Mouse (Mus musculus) heart, embryonic 14.5 days (tissue): ENCODE measurements around the gene Pnpla8. TPM values are rescaled to one million over a fixed set of nuclear protein-coding genes. Genes with fewer than 3 reads are reported as not detected.

Experiments
- ATAC-seq: fragments of 200-750 bp; cut with Nextera tagmentation; 2 replicates; pipeline ENCODE4 v1.8.0; 2017; ENCODE audit warnings: low read depth, moderate TSS enrichment; ENCODE audit not compliant: insufficient number of reproducible peaks, insufficient read depth, low FRiP score
- H3K27ac ChIP-seq, 2 experiments: fragments of 200-500 bp in 1 of 2; fragments of 300-500 bp in 1 of 2; sonication (generic) in 1 of 2; replicated peaks in 1 of 2; 2 replicates each; pipeline ENCODE4 v1.5.1; 2012 to 2014; ENCODE audit warnings: low read depth in 2 of 2, low read length in 2 of 2, control low read depth in 1 of 2, mild to moderate bottlenecking in 1 of 2, mixed read lengths in 1 of 2; ENCODE audit not compliant: control insufficient read depth in 1 of 2, insufficient read depth in 1 of 2
- H3K27me3 ChIP-seq: fragments of 300-500 bp; sonication (generic); 2 replicates; pipeline ENCODE4 v1.6.1; 2014; ENCODE audit warnings: mild to moderate bottlenecking, low read length, control low read depth; ENCODE audit not compliant: control insufficient read depth, insufficient read depth
- H3K36me3 ChIP-seq: fragments of 300-500 bp; sonication (generic); 2 replicates; pipeline ENCODE4 v1.6.1; 2014; ENCODE audit warnings: mild to moderate bottlenecking, control low read depth, low read length, mixed read lengths; ENCODE audit not compliant: control insufficient read depth, insufficient read depth
- H3K4me1 ChIP-seq, 2 experiments: fragments of 200-500 bp in 1 of 2; fragments of 300-500 bp in 1 of 2; sonication (generic) in 1 of 2; 2 replicates each; pipeline ENCODE4 v1.6.1; 2012 to 2014; ENCODE audit warnings: low read length in 2 of 2, control low read depth in 1 of 2, mixed read lengths in 1 of 2; ENCODE audit not compliant: control insufficient read depth in 2 of 2, insufficient read depth in 2 of 2
- H3K4me2 ChIP-seq: fragments of 300-500 bp; sonication (generic); 2 replicates; pipeline ENCODE4 v1.6.1; 2014; ENCODE audit warnings: mild to moderate bottlenecking, low read length
- H3K4me3 ChIP-seq, 2 experiments: fragments of 200-500 bp in 1 of 2; fragments of 300-500 bp in 1 of 2; sonication (generic) in 1 of 2; 2 replicates each; pipeline ENCODE4 v1.5.1; 2012 to 2014; ENCODE audit warnings: low read length in 2 of 2, mild to moderate bottlenecking in 2 of 2, control low read depth in 1 of 2, low read depth in 1 of 2, moderate library complexity in 1 of 2; ENCODE audit not compliant: control insufficient read depth in 1 of 2, insufficient read depth in 1 of 2
- H3K9ac ChIP-seq: fragments of 300-500 bp; sonication (generic); 2 replicates; pipeline ENCODE4 v1.6.1; 2014; ENCODE audit warnings: mild to moderate bottlenecking, low read length
- H3K9me3 ChIP-seq: fragments of 300-500 bp; sonication (generic); 2 replicates; pipeline ENCODE4 v1.6.1; 2016; ENCODE audit warnings: low read length, control low read depth; ENCODE audit not compliant: control insufficient read depth
- WGBS: fragments of 180-500 bp; shearing (Covaris S2); extraction: QIAGEN DNeasy Blood & Tissue Kit; methylation state at CpG from one replicate; pipeline ENCODE4 v1.1.7; 2014; 5-methylcytosine and 5-hydroxymethylcytosine counted together
- polyA plus RNA-seq: library from polyadenylated mRNA; unstranded; fragments of >200 nt; fragmentation: Nextera tagmentation; extraction: Ambion mirVana; gene quantifications from 2 replicates; pipeline ENCODE4 v1.2.1, GENCODE M21; 2014

Gene Pnpla8
- polyA plus RNA-seq, 1 experiment from 2014 or later, result 73.8 TPM

GRCm38 (mm10) chr12:44245739-44246138 lies 24.6 kb downstream of the Pnpla8 start:
- Histone ChIP-seq H3K9ac (no peak overlapping the region), H3K36me3 (no peaks in the 10 kb centered on the region), H3K9me3 (no peaks in the 10 kb centered on the region), H3K27me3 (no peaks in the 10 kb centered on the region), H3K4me2 (no peak overlapping the region), H3K4me3 (no peak overlapping the region), H3K4me1 (no peaks in the 10 kb centered on the region), H3K27ac (no peak overlapping the region)
- no peak for ATAC-seq
- WGBS, result 86% methylated on average over 3 of the region's 3 CpGs

GRCm38 (mm10) chr12:44248309-44248977 lies 27.3 kb downstream of the Pnpla8 start:
- H3K27me3 ChIP-seq, result no peaks in the 10 kb centered on the region
- no peak overlapping the region for H3K27ac ChIP-seq
- H3K4me1 ChIP-seq, result no peaks in the 10 kb centered on the region
- 50% methylated on average over 9 of the region's 9 CpGs for WGBS
- H3K9ac ChIP-seq, result no peak overlapping the region
- H3K9me3 ChIP-seq, result no peaks in the 10 kb centered on the region
- H3K4me3 ChIP-seq, result no peak overlapping the region
- ATAC-seq, result no peak
- no peak overlapping the region for H3K4me2 ChIP-seq
- H3K36me3 ChIP-seq, result no peaks in the 10 kb centered on the region

- Histone ChIP-seq H3K36me3 (no peaks in the 10 kb centered on the region), H3K9me3 (no peaks in the 10 kb centered on the region), H3K4me3 (no peak overlapping the region), H3K9ac (no peak overlapping the region), H3K27me3 (no peaks in the 10 kb centered on the region), H3K4me2 (no peak overlapping the region), H3K4me1 (no peaks in the 10 kb centered on the region), H3K27ac (no peak overlapping the region)
- ATAC-seq, result no peak
Observed at GRCm38 (mm10) chr12:44262612-44263011, 41.4 kb downstream of the Pnpla8 start.

GRCm38 (mm10) chr12:44265651-44266050 lies 44.5 kb downstream of the Pnpla8 start:
- 0 out of 4 replicates have a peak, but pooled peaks cover 0 to 4% of the 10 kb centered on the region in 2 experiments for H3K4me1 ChIP-seq
- H3K4me2 ChIP-seq, result no peak overlapping the region
- 78% methylated on average over 3 of the region's 3 CpGs for WGBS
- H3K4me3 ChIP-seq, result no peak overlapping the region
- no peaks in the 10 kb centered on the region for H3K36me3 ChIP-seq
- H3K27me3 ChIP-seq, result no peaks in the 10 kb centered on the region
- H3K9me3 ChIP-seq, result no peaks in the 10 kb centered on the region
- no peak overlapping the region for H3K9ac ChIP-seq
- ATAC-seq, result no peak
- H3K27ac ChIP-seq, result no peak overlapping the region

GRCm38 (mm10) chr12:44267196-44267595 lies 46.0 kb downstream of the Pnpla8 start:
- no peak overlapping the region for H3K4me3 ChIP-seq
- ATAC-seq, result no peak
- no peak overlapping the region for H3K27ac ChIP-seq
- WGBS, result 84% methylated on average over 2 of the region's 2 CpGs
- no peaks in the 10 kb centered on the region for H3K36me3 ChIP-seq
- no peaks in the 10 kb centered on the region for H3K9me3 ChIP-seq
- H3K4me1 ChIP-seq, result 0 out of 4 replicates have a peak, but pooled peaks cover 0 to 4% of the 10 kb centered on the region in 2 experiments
- H3K27me3 ChIP-seq, result no peaks in the 10 kb centered on the region
- H3K9ac ChIP-seq, result no peak overlapping the region
- no peak overlapping the region for H3K4me2 ChIP-seq

- peak overlapping the region; percentile 75 to 85 for H3K4me3 ChIP-seq
- no peaks in the 10 kb centered on the region for H3K27me3 ChIP-seq
- peak overlapping the region; percentile 85 for H3K9ac ChIP-seq
- H3K27ac ChIP-seq, result peak overlapping the region; percentile 93 to 97
- H3K36me3 ChIP-seq, result no peaks in the 10 kb centered on the region
- WGBS, result under 1% methylated on average over 38 of the region's 38 CpGs
- no peaks in the 10 kb centered on the region for H3K9me3 ChIP-seq
- 0 out of 4 replicates have a peak, but pooled peaks cover 0 to 4% of the 10 kb centered on the region in 2 experiments for H3K4me1 ChIP-seq
- peak; percentile 100 for ATAC-seq
- peak overlapping the region; percentile 75 for H3K4me2 ChIP-seq
Observed at GRCm38 (mm10) chr12:44268728-44269302, 47.6 kb downstream of the Pnpla8 start.

GRCm38 (mm10) chr12:44269311-44269831 lies 48.2 kb downstream of the Pnpla8 start:
- peak overlapping the region; percentile 75 to 85 for H3K4me3 ChIP-seq
- H3K9me3 ChIP-seq, result no peaks in the 10 kb centered on the region
- no peaks in the 10 kb centered on the region for H3K36me3 ChIP-seq
- H3K9ac ChIP-seq, result peak overlapping the region; percentile 85
- ATAC-seq, result peak; percentile 92
- no peaks in the 10 kb centered on the region for H3K27me3 ChIP-seq
- H3K27ac ChIP-seq, result peak overlapping the region; percentile 93 to 97
- H3K4me1 ChIP-seq, result 0 out of 4 replicates have a peak, but pooled peaks cover 0 to 4% of the 10 kb centered on the region in 2 experiments
- under 1% methylated on average over 34 of the region's 46 CpGs for WGBS
- H3K4me2 ChIP-seq, result peak overlapping the region; percentile 68
